Mouse (Mus musculus): Measurements from ENCODE around the gene Flnb.
A peak's percentile ranks its signal among the peaks of the same experiment; 100 is the strongest.

The Flnb gene

GRCm38 (mm10) chr14:7896699-7897098 lies 78.9 kb downstream of the Flnb start:
- no peak for DNase-seq (ENCODE audit: extremely low spot score)

- DNase-seq (ENCODE audit: extremely low spot score) = no peak
Measured at GRCm38 (mm10) chr14:7899986-7900385, 82.2 kb downstream of the Flnb start.

- no peak for DNase-seq (ENCODE audit: extremely low spot score)
Measured at GRCm38 (mm10) chr14:7900481-7901049, 82.8 kb downstream of the Flnb start.

- no peak for DNase-seq (ENCODE audit: extremely low spot score)
Measured at GRCm38 (mm10) chr14:7901484-7902240, 83.9 kb downstream of the Flnb start.

- DNase-seq (ENCODE audit: extremely low spot score) = no peak
Measured at GRCm38 (mm10) chr14:7907058-7907457, 89.3 kb downstream of the Flnb start.

GRCm38 (mm10) chr14:7909472-7909871 lies 91.7 kb downstream of the Flnb start:
- no peak for DNase-seq (ENCODE audit: extremely low spot score)

- DNase-seq (ENCODE audit: extremely low spot score) = no peak
Measured at GRCm38 (mm10) chr14:7913842-7914241, 96.1 kb downstream of the Flnb start.

GRCm38 (mm10) chr14:7914461-7914860 lies 96.7 kb downstream of the Flnb start:
- DNase-seq (ENCODE audit: extremely low spot score) = no peak

- no peak for DNase-seq (ENCODE audit: extremely low spot score)
Measured at GRCm38 (mm10) chr14:7918150-7918991, 100.6 kb downstream of the Flnb start.

GRCm38 (mm10) chr14:7919309-7919708 lies 101.6 kb downstream of the Flnb start:
- no peak for DNase-seq (ENCODE audit: extremely low spot score)

GRCm38 (mm10) chr14:7919921-7920320 lies 102.2 kb downstream of the Flnb start:
- no peak for DNase-seq (ENCODE audit: extremely low spot score)

- no peak for DNase-seq (ENCODE audit: extremely low spot score)
Measured at GRCm38 (mm10) chr14:7921459-7921858, 103.7 kb downstream of the Flnb start.

GRCm38 (mm10) chr14:7923635-7924034 lies 105.9 kb downstream of the Flnb start:
- DNase-seq (ENCODE audit: extremely low spot score) = no peak

GRCm38 (mm10) chr14:7928362-7928761 lies 110.6 kb downstream of the Flnb start:
- DNase-seq (ENCODE audit: extremely low spot score) = no peak

- DNase-seq (ENCODE audit: extremely low spot score) = no peak
Measured at GRCm38 (mm10) chr14:7929029-7929428, 111.3 kb downstream of the Flnb start.

- DNase-seq (ENCODE audit: extremely low spot score) = no peak
Measured at GRCm38 (mm10) chr14:7932151-7932550, 114.4 kb downstream of the Flnb start.

- no peak for DNase-seq (ENCODE audit: extremely low spot score)
Measured at GRCm38 (mm10) chr14:7934166-7934565, 116.4 kb downstream of the Flnb start.

GRCm38 (mm10) chr14:7937052-7937630 lies 119.4 kb downstream of the Flnb start:
- DNase-seq (ENCODE audit: extremely low spot score) = peak; percentile 39

- no peak for DNase-seq (ENCODE audit: extremely low spot score)
Measured at GRCm38 (mm10) chr14:7938809-7939784, 121.3 kb downstream of the Flnb start.

- no peak for DNase-seq (ENCODE audit: extremely low spot score)
Measured at GRCm38 (mm10) chr14:7941413-7941812, 123.7 kb downstream of the Flnb start.

Measured in embryo, embryonic 9.5 days (tissue).